In the genomic region with DNA sequence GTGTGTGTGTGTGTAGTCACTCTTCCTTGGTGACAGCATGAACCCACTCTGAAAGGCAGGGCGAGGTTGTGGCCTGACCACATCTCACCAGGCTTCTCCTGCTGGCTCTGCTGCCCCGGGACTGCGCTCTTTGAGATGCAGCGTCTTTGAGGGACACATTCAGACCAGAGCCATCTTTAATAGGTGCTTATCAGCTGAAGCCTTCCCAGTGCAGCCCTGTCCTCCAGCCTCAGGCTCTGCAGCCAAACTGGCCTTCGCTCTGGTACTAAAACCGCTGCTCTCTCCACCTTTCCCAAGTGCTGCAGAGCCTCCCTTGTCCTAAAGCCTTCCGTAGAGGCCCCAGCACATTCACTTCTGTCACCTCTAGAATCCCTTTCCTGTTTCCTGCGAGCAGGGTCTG, we compare ENCODE assay signal across 34 mouse cellular contexts.
"Had no signal": no experiment of that assay in that cellular context is flagged by ENCODE, and none has a peak within 500 bp of the region (broad histone marks: within the 10 kb centered on the region; RNA-seq: fewer than 3 reads in every experiment).

No protein-coding gene starts in this region.

- H3K9me3 ChIP-seq: heart, embryonic 10.5 days; heart, embryonic 12.5 days; heart, embryonic 13.5 days; heart, embryonic 15.5 days; hindbrain, embryonic 10.5 days; hindbrain, embryonic 12.5 days; hindbrain, embryonic 13.5 days; hindbrain, embryonic 15.5 days; intestine, embryonic 15.5 days; kidney, embryonic 15.5 days had no signal

- H3K9ac ChIP-seq: heart, embryonic 12.5 days; heart, embryonic 13.5 days; heart, embryonic 15.5 days; hindbrain, embryonic 12.5 days; hindbrain, embryonic 13.5 days; hindbrain, embryonic 14.5 days; hindbrain, embryonic 15.5 days; intestine, embryonic 15.5 days; kidney, embryonic 15.5 days had no signal

- H3K27me3 ChIP-seq: heart, embryonic 12.5 days; heart, embryonic 13.5 days; heart, embryonic 15.5 days; hindbrain, embryonic 12.5 days; hindbrain, embryonic 13.5 days; hindbrain, embryonic 15.5 days; intestine, embryonic 15.5 days; kidney, embryonic 15.5 days had no signal

- H3K27ac ChIP-seq: heart, embryonic 10.5 days; heart, embryonic 13.5 days; heart, embryonic 15.5 days; hindbrain, embryonic 10.5 days; hindbrain, embryonic 12.5 days; hindbrain, embryonic 13.5 days; hindbrain, embryonic 14.5 days; hindbrain, embryonic 15.5 days; hindbrain, postnatal 0 days; intestine, embryonic 15.5 days; kidney, embryonic 15.5 days; kidney, postnatal 0 days; layer of hippocampus, adult 2 months had no signal

- H3K4me2 ChIP-seq: heart, embryonic 12.5 days; heart, embryonic 13.5 days; heart, embryonic 15.5 days; hindbrain, embryonic 12.5 days; hindbrain, embryonic 13.5 days; hindbrain, embryonic 14.5 days; hindbrain, embryonic 15.5 days; intestine, embryonic 15.5 days; kidney, embryonic 15.5 days had no signal

- H3K4me1 ChIP-seq: hindbrain, embryonic 10.5 days; hindbrain, embryonic 12.5 days; hindbrain, embryonic 15.5 days; intestine, embryonic 15.5 days; kidney, embryonic 15.5 days had no signal

- H3K36me3 ChIP-seq: heart, embryonic 10.5 days; heart, embryonic 12.5 days; heart, embryonic 13.5 days; heart, embryonic 15.5 days; hindbrain, embryonic 10.5 days; hindbrain, embryonic 12.5 days; hindbrain, embryonic 15.5 days; intestine, embryonic 15.5 days; kidney, embryonic 15.5 days had no signal

- DNase-seq: heart, postnatal 10 days; heart, postnatal 14 days; heart, postnatal 36 days; heart, postnatal 4 days; kidney, adult 11 months; kidney, adult 18-20 months; kidney, adult 2 months; kidney, adult 8-10 months; kidney, adult 9 months; kidney, postnatal 10 days; kidney, postnatal 14 days; kidney, postnatal 25 days; kidney, postnatal 36 days; kidney, postnatal 4 days; layer of hippocampus, adult 9-11 months; layer of hippocampus, postnatal 36 days had no signal

- ATAC-seq: hindbrain, embryonic 16.5 days; hindbrain, postnatal 0 days; inflammation-experienced regulatory T-cells, adult 6 months; intestine, embryonic 15.5 days; intestine, embryonic 16.5 days; intestine, postnatal 0 days had no signal

- H3K4me3 ChIP-seq: heart, embryonic 10.5 days; heart, embryonic 12.5 days; heart, embryonic 13.5 days; heart, embryonic 15.5 days; hindbrain, embryonic 10.5 days; hindbrain, embryonic 12.5 days; hindbrain, embryonic 13.5 days; hindbrain, embryonic 15.5 days; intestine, embryonic 15.5 days; kidney, embryonic 15.5 days; layer of hippocampus, adult 2 months had no signal
